Mouse (Mus musculus): ENCODE data around the gene Kif1bp. TPM values are rescaled to one million over a fixed set of nuclear protein-coding genes. Genes with fewer than 3 reads are reported as not detected.
"Not testable (repeated sequence)": the region's sequence is repeated elsewhere in the genome, so short reads cannot be mapped to it uniquely, and the experiment has no call there.

The Kif1bp gene
- polyA plus RNA-seq, 2 experiments: 36.1 to 44.6 TPM

DNA sequence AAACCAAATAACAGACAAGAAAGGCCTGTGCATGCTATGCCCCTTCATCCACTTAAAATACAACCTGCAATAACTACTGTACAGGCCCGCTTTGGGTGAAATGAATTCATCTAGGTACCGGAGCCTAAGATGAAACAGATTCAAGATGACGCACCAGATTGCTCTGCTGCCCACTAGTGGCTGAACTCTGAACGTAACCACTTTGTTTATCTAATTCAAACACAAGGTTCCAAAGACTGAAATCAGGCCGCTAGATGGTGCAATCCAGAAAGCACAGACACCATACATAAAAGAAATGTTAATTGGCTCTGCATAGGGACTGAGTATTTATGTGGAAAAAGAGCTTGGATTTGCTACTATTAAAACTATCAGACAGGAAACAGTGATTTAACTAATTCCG, 11.9 kb upstream of the Kif1bp start:
- H3K9ac ChIP-seq (ENCODE audit: low read depth, low read length, severe bottlenecking): no peak overlapping the region
- H3K4me1 ChIP-seq (ENCODE audit: control insufficient read depth, insufficient read depth, low read length): no peaks in the 10 kb centered on the region
- no peaks in the 10 kb centered on the region for H3K27me3 ChIP-seq (ENCODE audit: control insufficient read depth, insufficient read depth, low read length)
- H3K4me3 ChIP-seq (replicated peaks; ENCODE audit: low read length): no peak overlapping the region
- DNase-seq (ENCODE audit: low spot score): peak; percentile 93
- H3K36me3 ChIP-seq (ENCODE audit: control insufficient read depth, insufficient read depth, low read length): peaks cover 86% of the 10 kb centered on the region
- H3K9me3 ChIP-seq (ENCODE audit: control insufficient read depth, low read length): no peaks in the 10 kb centered on the region
- TF ChIP-seq POLR2A (IDR thresholded peaks at IDR 0.05; ENCODE audit: borderline replicate concordance, extremely low read depth, insufficient read depth, insufficient read length): no peak
- 38% methylated on average over 6 of the region's 6 CpGs for WGBS
- H3K27ac ChIP-seq (replicated peaks; ENCODE audit: low read depth, low read length): no peak overlapping the region
- ATAC-seq (ENCODE audit: low FRiP score, low read depth): peak; percentile 50; the same call in 1 of the 2 replicates
- no peak overlapping the region for H3K4me2 ChIP-seq (replicated peaks; ENCODE audit: low read depth, low read length, severe bottlenecking)

- Histone ChIP-seq H3K9ac (ENCODE audit: low read depth, low read length, severe bottlenecking) (no peak overlapping the region), H3K9me3 (ENCODE audit: control insufficient read depth, low read length) (no peaks in the 10 kb centered on the region), H3K4me1 (ENCODE audit: control insufficient read depth, insufficient read depth, low read length) (no peaks in the 10 kb centered on the region), H3K4me2 (replicated peaks; ENCODE audit: low read depth, low read length, severe bottlenecking) (no peak overlapping the region), H3K27me3 (ENCODE audit: control insufficient read depth, insufficient read depth, low read length) (no peaks in the 10 kb centered on the region), H3K4me3 (replicated peaks; ENCODE audit: low read length) (no peak overlapping the region), H3K27ac (replicated peaks; ENCODE audit: low read depth, low read length) (peak overlapping the region; percentile 38; the same call in 1 of the 2 replicates), H3K36me3 (ENCODE audit: control insufficient read depth, insufficient read depth, low read length) (peaks cover 90% of the 10 kb centered on the region)
- DNase-seq (ENCODE audit: low spot score): no peak
- TF ChIP-seq POLR2A (IDR thresholded peaks at IDR 0.05; ENCODE audit: borderline replicate concordance, extremely low read depth, insufficient read depth, insufficient read length): no peak
- WGBS: 56% methylated on average over 4 of the region's 4 CpGs
- no peak for ATAC-seq (ENCODE audit: low FRiP score, low read depth)
Observed at GRCm38 (mm10) chr10:62588616-62589015, 10.4 kb upstream of the Kif1bp start.

- H3K27me3 ChIP-seq (ENCODE audit: control insufficient read depth, insufficient read depth, low read length): no peaks in the 10 kb centered on the region
- no peak overlapping the region for H3K4me3 ChIP-seq (replicated peaks; ENCODE audit: low read length)
- DNase-seq (ENCODE audit: low spot score): no peak
- H3K27ac ChIP-seq (replicated peaks; ENCODE audit: low read depth, low read length): no peak overlapping the region
- H3K36me3 ChIP-seq (ENCODE audit: control insufficient read depth, insufficient read depth, low read length): peaks cover 79% of the 10 kb centered on the region
- no peak overlapping the region for H3K4me2 ChIP-seq (replicated peaks; ENCODE audit: low read depth, low read length, severe bottlenecking)
- TF ChIP-seq POLR2A (IDR thresholded peaks at IDR 0.05; ENCODE audit: borderline replicate concordance, extremely low read depth, insufficient read depth, insufficient read length): no peak
- no peak for ATAC-seq (ENCODE audit: low FRiP score, low read depth)
- no peaks in the 10 kb centered on the region for H3K9me3 ChIP-seq (ENCODE audit: control insufficient read depth, low read length)
- 86% methylated on average over 1 of the region's 1 CpGs for WGBS
- H3K9ac ChIP-seq (ENCODE audit: low read depth, low read length, severe bottlenecking): no peak overlapping the region
- H3K4me1 ChIP-seq (ENCODE audit: control insufficient read depth, insufficient read depth, low read length): no peaks in the 10 kb centered on the region
Observed at GRCm38 (mm10) chr10:62583245-62583644, 5.0 kb upstream of the Kif1bp start.

DNA sequence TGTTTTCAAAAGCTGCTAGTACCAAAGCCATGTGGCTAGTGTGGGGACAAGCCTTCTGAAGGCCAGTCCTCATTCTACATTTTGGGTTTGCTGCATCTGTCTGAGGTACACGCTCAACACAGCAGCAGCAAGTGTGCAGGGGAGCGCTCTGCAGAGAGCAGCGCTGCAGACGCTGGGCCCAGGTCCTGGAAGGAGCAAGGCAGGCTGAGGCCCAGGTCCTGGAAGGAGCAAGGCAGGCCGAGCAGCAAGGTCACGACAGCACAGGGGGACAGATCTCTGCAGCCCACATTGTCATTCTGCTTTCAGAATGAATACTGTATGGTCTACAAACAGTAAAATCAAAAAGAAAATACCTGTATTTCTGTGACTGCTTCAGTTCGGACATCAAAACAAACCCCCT, 4.4 kb upstream of the Kif1bp start:
- H3K4me2 ChIP-seq (replicated peaks; ENCODE audit: low read depth, low read length, severe bottlenecking): no peak overlapping the region
- H3K27ac ChIP-seq (replicated peaks; ENCODE audit: low read depth, low read length): no peak overlapping the region
- no peaks in the 10 kb centered on the region for H3K9me3 ChIP-seq (ENCODE audit: control insufficient read depth, low read length)
- no peaks in the 10 kb centered on the region for H3K27me3 ChIP-seq (ENCODE audit: control insufficient read depth, insufficient read depth, low read length)
- H3K4me3 ChIP-seq (replicated peaks; ENCODE audit: low read length): no peak overlapping the region
- DNase-seq (ENCODE audit: low spot score) (no peak), ATAC-seq (ENCODE audit: low FRiP score, low read depth) (no peak)
- WGBS: 87% methylated on average over 7 of the region's 7 CpGs
- H3K36me3 ChIP-seq (ENCODE audit: control insufficient read depth, insufficient read depth, low read length): peaks cover 74% of the 10 kb centered on the region
- no peaks in the 10 kb centered on the region for H3K4me1 ChIP-seq (ENCODE audit: control insufficient read depth, insufficient read depth, low read length)
- TF ChIP-seq POLR2A (IDR thresholded peaks at IDR 0.05; ENCODE audit: borderline replicate concordance, extremely low read depth, insufficient read depth, insufficient read length): no peak
- H3K9ac ChIP-seq (ENCODE audit: low read depth, low read length, severe bottlenecking): no peak overlapping the region

DNA sequence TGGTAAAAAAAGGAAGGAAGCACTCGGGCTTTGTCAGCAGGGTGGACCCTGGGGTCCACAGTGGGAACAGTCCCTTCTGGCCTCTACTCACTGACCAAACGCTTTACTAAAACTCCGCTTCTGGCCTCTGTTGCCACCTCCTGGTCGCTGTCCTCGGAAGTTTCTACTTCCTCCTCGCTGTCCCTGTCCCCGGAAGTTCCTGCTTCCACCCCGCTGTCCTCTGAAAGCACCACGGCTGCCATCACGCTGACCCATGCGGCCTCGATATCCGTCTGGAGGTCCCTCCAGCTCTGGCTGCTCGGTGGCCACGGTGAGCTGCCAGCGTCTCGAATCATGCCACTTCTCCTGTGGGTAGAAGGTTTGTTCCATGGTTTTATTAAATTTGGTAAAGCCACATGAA, 4.0 kb upstream of the Kif1bp start:
- Histone ChIP-seq H3K36me3 (ENCODE audit: control insufficient read depth, insufficient read depth, low read length) (peaks cover 69% of the 10 kb centered on the region), H3K27me3 (ENCODE audit: control insufficient read depth, insufficient read depth, low read length) (no peaks in the 10 kb centered on the region), H3K4me2 (replicated peaks; ENCODE audit: low read depth, low read length, severe bottlenecking) (no peak overlapping the region), H3K4me1 (ENCODE audit: control insufficient read depth, insufficient read depth, low read length) (peaks cover 3% of the 10 kb centered on the region; the same call in 1 of the 2 replicates), H3K9me3 (ENCODE audit: control insufficient read depth, low read length) (no peaks in the 10 kb centered on the region), H3K27ac (replicated peaks; ENCODE audit: low read depth, low read length) (no peak overlapping the region), H3K4me3 (replicated peaks; ENCODE audit: low read length) (no peak overlapping the region), H3K9ac (ENCODE audit: low read depth, low read length, severe bottlenecking) (no peak overlapping the region)
- 93% methylated on average over 17 of the region's 17 CpGs for WGBS
- TF ChIP-seq POLR2A (IDR thresholded peaks at IDR 0.05; ENCODE audit: borderline replicate concordance, extremely low read depth, insufficient read depth, insufficient read length): no peak
- DNase-seq (ENCODE audit: low spot score): no peak
- ATAC-seq (ENCODE audit: low FRiP score, low read depth): no peak

- DNase-seq (ENCODE audit: low spot score); H3K27me3 ChIP-seq (ENCODE audit: control insufficient read depth, insufficient read depth, low read length); H3K4me1 ChIP-seq (ENCODE audit: control insufficient read depth, insufficient read depth, low read length); ATAC-seq (ENCODE audit: low FRiP score, low read depth); H3K9ac ChIP-seq (ENCODE audit: low read depth, low read length, severe bottlenecking); H3K4me2 ChIP-seq (replicated peaks; ENCODE audit: low read depth, low read length, severe bottlenecking); H3K9me3 ChIP-seq (ENCODE audit: control insufficient read depth, low read length); H3K27ac ChIP-seq (replicated peaks; ENCODE audit: low read depth, low read length); H3K4me3 ChIP-seq (replicated peaks; ENCODE audit: low read length): not testable (repeated sequence)
- WGBS: 90% methylated on average over 12 of the region's 13 CpGs
- H3K36me3 ChIP-seq (ENCODE audit: control insufficient read depth, insufficient read depth, low read length): peaks cover 54% of the 10 kb centered on the region
Observed at GRCm38 (mm10) chr10:62579129-62579528, 872 bp upstream of the Kif1bp start.

Measured in limb, embryonic 14.5 days (tissue).